Mouse (Mus musculus) heart, postnatal 10 days (tissue): ENCODE measurements at regions not wholly inside any gene's neighbourhood (a gene's known extent, or its start where the extent isn't known, plus 50 kb on each side); places are given as distances from the start of the nearest gene placed in this dataset.

Source experiments
- microRNA-seq, 2 experiments: library from miRNA; unstranded; fragments of <30 nt; microRNA quantifications; one replicate each; pipeline ENCODE4 v1.2.0; 2022

Small RNAs in the stretch of these regions (microRNA-seq; reads per million reads assigned to microRNA genes)
- 0 reads per million in 2 experiments for gene Gm27682
